Mouse (Mus musculus) CD4-positive helper T cell, adult 2 months (primary cell): ENCODE results near the gene Olfr1471.
"Not testable (repeated sequence)": the region's sequence is repeated elsewhere in the genome, so short reads cannot be mapped to it uniquely, and the experiment has no call there.

ENCODE experiments used
- DNase-seq: peaks from one replicate; pipeline ENCODE4 v3.0.0-alpha.2; 2012; ENCODE audit warnings: low read depth, missing footprints, low spot score

Gene Olfr1471

GRCm38 (mm10) chr19:13443109-13443508, at the start of gene Olfr1471:
TSS of gene Olfr1471 (plus strand) at chr19:13443409.
- not testable (repeated sequence) for DNase-seq

GRCm38 (mm10) chr19:13407549-13407948, 35.7 kb upstream of the Olfr1471 start, which contains the start of gene Olfr1469:
TSS of gene Olfr1469 (plus strand) at chr19:13407849.
- DNase-seq, result no peak

GRCm38 (mm10) chr19:13455986-13456385, 12.8 kb downstream of the Olfr1471 start, which contains the start of gene Olfr1472:
TSS of gene Olfr1472 (minus strand) at chr19:13456086.
- DNase-seq, result no peak

GRCm38 (mm10) chr19:13469265-13469664, 26.1 kb downstream of the Olfr1471 start, which contains the start of gene Olfr1474:
TSS of gene Olfr1474 (plus strand) at chr19:13469565.
- not testable (repeated sequence) for DNase-seq

- DNase-seq, result no peak
Measured at GRCm38 (mm10) chr19:13480096-13480495, 36.9 kb downstream of the Olfr1471 start, which contains the start of gene Olfr1475. TSS of gene Olfr1475 (minus strand) at chr19:13480196.

GRCm38 (mm10) chr19:13500246-13500645, 57.0 kb downstream of the Olfr1471 start, which contains the start of gene Olfr1477:
TSS of gene Olfr1477 (plus strand) at chr19:13500546.
- no peak for DNase-seq
